Mouse (Mus musculus) neural tube, embryonic 13.5 days (tissue): ENCODE data around the gene Epb41l3. TPM values are rescaled to one million over a fixed set of nuclear protein-coding genes. Genes with fewer than 3 reads are reported as not detected.

Experiments used
- ATAC-seq: fragments of 200-750 bp; cut with Nextera tagmentation; 2 replicates; pipeline ENCODE4 v1.8.0; 2017; ENCODE audit warnings: low read depth, mild to moderate bottlenecking, moderate TSS enrichment, moderate library complexity
- H3K27ac ChIP-seq: fragments of 300-500 bp; sonication (generic); replicated peaks from 2 replicates; pipeline ENCODE4 v1.5.1; 2015; ENCODE audit warnings: moderate library complexity, mild to moderate bottlenecking, inconsistent platforms
- H3K27me3 ChIP-seq: fragments of 300-500 bp; sonication (generic); 2 replicates; pipeline ENCODE4 v1.6.1; 2015; ENCODE audit warnings: mild to moderate bottlenecking, inconsistent platforms
- H3K36me3 ChIP-seq: fragments of 300-500 bp; sonication (generic); 2 replicates; pipeline ENCODE4 v1.6.1; 2015; ENCODE audit warnings: mild to moderate bottlenecking, inconsistent platforms
- H3K4me1 ChIP-seq: fragments of 300-500 bp; sonication (generic); replicated peaks from 2 replicates; pipeline ENCODE4 v1.6.1; 2015; ENCODE audit warnings: inconsistent platforms
- H3K4me2 ChIP-seq: fragments of 300-500 bp; sonication (generic); 2 replicates; pipeline ENCODE4 v1.6.1; 2015; ENCODE audit warnings: inconsistent platforms, mild to moderate bottlenecking, moderate library complexity
- H3K4me3 ChIP-seq: fragments of 300-500 bp; sonication (generic); 2 replicates; pipeline ENCODE4 v1.5.1; 2015; ENCODE audit warnings: mild to moderate bottlenecking, inconsistent platforms
- H3K9ac ChIP-seq: fragments of 300-500 bp; sonication (generic); 2 replicates; pipeline ENCODE4 v1.6.1; 2015; ENCODE audit warnings: moderate library complexity, mild to moderate bottlenecking, inconsistent platforms
- H3K9me3 ChIP-seq: fragments of 300-500 bp; sonication (generic); 2 replicates; pipeline ENCODE4 v1.6.1; 2016; ENCODE audit warnings: inconsistent platforms
- whole genome bisulfite sequencing: fragments of 180-500 bp; shearing (Covaris S2); methylation state at CpG from one replicate; pipeline ENCODE4 v1.1.7; 2015; 5-methylcytosine and 5-hydroxymethylcytosine counted together
- polyA plus RNA-seq: library from polyadenylated mRNA; unstranded; fragments of >200 nt; fragmentation: Nextera tagmentation; extraction: Ambion mirVana; gene quantifications from 2 replicates; pipeline ENCODE4 v1.2.1, GENCODE M21; 2015

Gene Epb41l3
- polyA plus RNA-seq, 1 experiment from 2014 or later = 121 TPM

DNA sequence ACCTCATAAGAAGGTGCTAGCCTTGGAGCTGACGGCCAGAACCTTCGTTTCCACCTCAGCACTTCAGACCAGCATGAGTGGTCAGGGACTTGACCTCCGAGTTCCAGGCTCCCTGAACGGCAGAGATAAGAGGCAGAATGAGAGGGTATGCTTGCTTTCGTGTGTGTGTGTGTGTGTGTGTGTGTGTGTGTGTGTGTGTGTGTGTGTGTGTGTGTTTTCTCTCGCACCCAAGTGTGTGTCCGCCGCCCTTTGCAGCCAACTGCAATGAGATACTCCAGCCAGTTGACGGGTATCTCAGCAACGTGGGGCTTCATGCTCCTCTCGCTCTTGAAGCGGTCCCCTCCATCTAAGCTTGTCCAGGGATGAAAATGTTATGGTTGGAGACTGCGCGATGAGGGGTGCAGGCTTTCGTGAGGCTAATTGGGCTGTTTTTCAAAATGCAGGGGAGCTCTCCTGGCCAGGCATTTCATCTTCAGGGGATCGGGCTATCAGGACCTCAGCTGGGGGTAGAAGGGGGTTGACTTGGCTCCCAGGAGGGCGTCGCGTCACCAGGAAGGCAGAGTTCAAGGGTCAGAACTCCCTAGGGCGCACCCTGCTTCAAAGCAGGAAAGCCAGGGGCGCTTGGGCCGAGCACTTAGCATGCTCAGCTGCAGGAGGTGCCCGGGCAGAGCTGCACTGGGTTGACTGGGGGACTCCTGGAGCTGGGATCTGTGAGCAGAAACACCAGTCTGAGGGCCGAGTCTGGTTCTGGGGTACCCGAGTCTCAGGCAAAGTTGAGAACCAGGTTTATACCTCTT is 1.5 kb downstream of the Epb41l3 start:
- Histone ChIP-seq H3K9ac (peak overlapping the region; percentile 73), H3K27ac (0 out of 2 replicates have a peak overlapping the region, but pooled peaks have one; percentile 6), H3K4me2 (peak overlapping the region; percentile 100), H3K4me3 (peak overlapping the region; percentile 66), H3K9me3 (no peaks in the 10 kb centered on the region), H3K27me3 (peaks cover 49% of the 10 kb centered on the region), H3K36me3 (no peaks in the 10 kb centered on the region), H3K4me1 (peaks cover 28% of the 10 kb centered on the region)
- 4% methylated on average over 25 of the region's 25 CpGs for WGBS
- ATAC-seq = 0 out of 2 replicates have a peak, but pooled peaks have one; percentile 4

DNA sequence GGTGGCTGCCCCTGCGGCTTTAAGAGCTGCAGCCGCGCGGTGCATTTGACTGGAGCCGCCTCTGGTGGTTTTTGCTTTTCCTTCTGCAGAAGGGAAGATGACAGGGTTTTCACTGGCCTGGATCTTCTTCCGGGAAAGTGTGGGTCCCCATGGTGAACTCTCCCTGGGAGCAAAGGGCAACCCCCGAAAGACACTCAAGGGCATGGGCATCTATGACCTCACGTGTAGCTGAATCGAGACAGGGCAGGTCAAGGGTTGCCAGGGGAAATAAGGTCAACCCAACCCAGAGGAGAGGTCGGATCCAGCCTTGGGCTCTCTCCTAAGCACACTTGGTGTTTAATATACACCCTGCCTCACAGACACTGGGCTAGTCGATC is 2.0 kb downstream of the Epb41l3 start:
- Histone ChIP-seq H3K27me3 (peaks cover 49% of the 10 kb centered on the region), H3K9ac (peak overlapping the region; percentile 73)

DNA sequence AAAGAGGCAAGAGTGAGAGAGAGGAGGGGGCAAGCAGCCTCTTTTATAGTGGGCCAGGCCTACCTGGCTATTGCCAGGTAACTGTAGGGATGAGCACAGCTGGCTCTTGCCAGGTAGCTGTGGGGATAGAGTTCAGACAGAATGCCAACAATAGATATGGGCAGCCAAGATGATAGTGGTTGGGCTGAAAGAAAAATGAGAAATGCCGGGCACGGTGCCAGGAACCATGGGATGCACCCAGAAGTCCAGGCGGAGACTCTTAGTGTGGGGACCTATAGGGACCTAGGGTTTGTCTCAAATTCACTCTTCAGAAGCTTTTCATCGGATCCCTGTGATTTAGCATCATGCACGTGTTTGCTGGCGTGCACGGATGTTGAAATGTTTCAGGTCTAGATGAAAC is 6.8 kb downstream of the Epb41l3 start:
- H3K4me2 ChIP-seq = no peak overlapping the region
- no peak for ATAC-seq
- no peak overlapping the region for H3K9ac ChIP-seq
- H3K27ac ChIP-seq = no peak overlapping the region
- H3K4me1 ChIP-seq = peaks cover 7% of the 10 kb centered on the region
- peaks cover 18% of the 10 kb centered on the region for H3K27me3 ChIP-seq
- no peak overlapping the region for H3K4me3 ChIP-seq
- no peaks in the 10 kb centered on the region for H3K36me3 ChIP-seq
- H3K9me3 ChIP-seq = no peaks in the 10 kb centered on the region
- 84% methylated on average over 7 of the region's 7 CpGs for WGBS

More for the DNA sequence above, 2.0 kb downstream of the Epb41l3 start:
- Histone ChIP-seq H3K27ac (no peak overlapping the region), H3K9me3 (no peaks in the 10 kb centered on the region), H3K4me3 (peak overlapping the region; percentile 66), H3K4me2 (peak overlapping the region; percentile 100), H3K36me3 (no peaks in the 10 kb centered on the region), H3K4me1 (peaks cover 28% of the 10 kb centered on the region)
- WGBS = 8% methylated on average over 11 of the region's 11 CpGs
- no peak for ATAC-seq

DNA sequence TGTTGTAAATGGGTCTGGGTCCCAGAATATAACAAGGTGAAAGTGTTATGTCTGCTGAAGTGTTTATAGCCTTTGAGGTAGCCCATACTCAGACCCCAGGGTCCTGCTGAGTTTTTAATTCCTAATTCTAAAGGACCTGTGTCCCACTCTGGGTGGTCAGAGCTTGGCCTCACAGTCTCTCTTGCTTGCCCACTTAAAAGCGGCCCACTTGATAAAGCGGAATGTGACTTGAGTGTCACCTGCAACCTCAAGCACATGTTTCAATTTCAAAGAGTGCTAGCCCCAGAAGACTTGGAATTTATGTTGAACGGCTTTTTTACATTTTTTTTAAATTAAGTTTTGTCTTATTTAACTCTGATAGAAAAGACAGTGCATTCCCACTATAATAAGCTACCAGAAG is 16.1 kb downstream of the Epb41l3 start:
- no peak for ATAC-seq
- Histone ChIP-seq H3K36me3 (no peaks in the 10 kb centered on the region), H3K9me3 (no peaks in the 10 kb centered on the region), H3K27ac (no peak overlapping the region), H3K4me2 (no peak overlapping the region), H3K9ac (no peak overlapping the region), H3K4me3 (no peak overlapping the region), H3K27me3 (no peaks in the 10 kb centered on the region), H3K4me1 (0 out of 2 replicates have a peak, but pooled peaks cover 4% of the 10 kb centered on the region)
- WGBS = 91% methylated on average over 3 of the region's 3 CpGs

DNA sequence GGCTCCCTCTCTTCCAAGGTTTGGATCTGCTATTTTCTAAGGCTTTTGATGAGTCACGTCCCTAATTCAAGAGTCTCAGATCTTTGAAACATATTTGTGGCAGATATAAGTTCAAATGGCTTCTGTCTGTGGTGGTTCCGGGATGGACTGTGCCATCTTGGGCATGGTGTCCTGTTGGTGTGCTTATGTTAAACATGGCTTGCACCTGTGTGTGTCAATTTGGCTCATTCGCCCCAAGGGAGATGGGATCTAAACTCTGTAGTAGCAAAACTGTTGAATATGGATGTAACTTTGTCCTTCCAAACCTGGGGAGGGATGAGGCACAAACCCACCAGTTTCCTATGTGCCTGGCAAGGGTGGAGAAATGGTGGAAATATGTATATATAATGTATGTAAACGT is 21.6 kb downstream of the Epb41l3 start:
- WGBS = 87% methylated on average over 4 of the region's 4 CpGs
- H3K4me2 ChIP-seq = no peak overlapping the region
- H3K9ac ChIP-seq = no peak overlapping the region
- ATAC-seq = no peak
- no peaks in the 10 kb centered on the region for H3K27me3 ChIP-seq
- H3K36me3 ChIP-seq = no peaks in the 10 kb centered on the region
- no peak overlapping the region for H3K4me3 ChIP-seq
- no peaks in the 10 kb centered on the region for H3K9me3 ChIP-seq
- no peak overlapping the region for H3K27ac ChIP-seq
- H3K4me1 ChIP-seq = 0 out of 2 replicates have a peak, but pooled peaks cover 4% of the 10 kb centered on the region

DNA sequence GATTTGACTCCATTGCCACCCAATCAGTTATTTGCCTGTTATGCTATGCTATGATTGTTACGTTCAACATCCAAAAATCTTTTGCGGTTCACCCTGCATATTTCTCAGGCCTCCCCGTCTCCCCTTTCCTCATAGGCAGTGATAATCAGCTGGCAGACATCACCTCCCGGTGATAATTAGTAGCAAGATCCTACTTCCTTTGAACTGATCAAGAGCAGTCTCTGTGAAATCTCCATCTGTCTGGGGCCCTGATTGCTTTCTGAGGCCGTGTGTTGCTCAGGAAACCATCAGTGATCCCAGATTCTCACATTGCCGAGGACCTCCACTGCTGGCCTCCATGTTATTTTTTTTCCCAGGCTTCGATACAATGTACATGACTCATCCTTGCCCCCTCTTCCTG is 22.5 kb downstream of the Epb41l3 start:
- Histone ChIP-seq H3K4me1 (0 out of 2 replicates have a peak, but pooled peaks cover 4% of the 10 kb centered on the region), H3K27ac (no peak overlapping the region), H3K36me3 (no peaks in the 10 kb centered on the region), H3K4me3 (no peak overlapping the region), H3K9me3 (no peaks in the 10 kb centered on the region), H3K4me2 (no peak overlapping the region), H3K27me3 (no peaks in the 10 kb centered on the region), H3K9ac (no peak overlapping the region)
- no peak for ATAC-seq
- WGBS = 69% methylated on average over 7 of the region's 7 CpGs

DNA sequence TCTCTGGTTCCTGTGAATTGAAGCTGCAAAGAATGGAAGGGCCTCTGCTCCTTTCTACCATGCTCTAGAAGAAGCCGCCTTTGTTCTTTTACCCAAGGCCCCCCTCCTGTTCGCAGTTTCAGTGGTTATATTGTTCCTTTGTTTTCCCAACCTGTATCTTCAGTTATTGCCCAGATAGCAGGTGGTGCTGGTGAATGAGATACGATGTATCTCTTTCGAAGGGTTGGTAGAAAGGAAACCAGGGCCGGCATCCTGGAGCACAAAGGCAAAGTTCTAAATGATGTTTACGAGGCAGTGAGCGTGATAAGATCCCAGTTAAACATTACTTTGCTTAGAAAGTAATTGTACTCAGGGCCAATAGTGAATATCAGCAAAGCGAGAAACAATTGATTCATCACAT is 27.8 kb downstream of the Epb41l3 start:
- H3K9me3 ChIP-seq = no peaks in the 10 kb centered on the region
- no peak overlapping the region for H3K27ac ChIP-seq
- no peak overlapping the region for H3K9ac ChIP-seq
- H3K4me1 ChIP-seq = no peaks in the 10 kb centered on the region
- no peaks in the 10 kb centered on the region for H3K36me3 ChIP-seq
- no peak overlapping the region for H3K4me3 ChIP-seq
- ATAC-seq = no peak
- WGBS = 42% methylated on average over 8 of the region's 8 CpGs
- no peaks in the 10 kb centered on the region for H3K27me3 ChIP-seq
- H3K4me2 ChIP-seq = no peak overlapping the region

DNA sequence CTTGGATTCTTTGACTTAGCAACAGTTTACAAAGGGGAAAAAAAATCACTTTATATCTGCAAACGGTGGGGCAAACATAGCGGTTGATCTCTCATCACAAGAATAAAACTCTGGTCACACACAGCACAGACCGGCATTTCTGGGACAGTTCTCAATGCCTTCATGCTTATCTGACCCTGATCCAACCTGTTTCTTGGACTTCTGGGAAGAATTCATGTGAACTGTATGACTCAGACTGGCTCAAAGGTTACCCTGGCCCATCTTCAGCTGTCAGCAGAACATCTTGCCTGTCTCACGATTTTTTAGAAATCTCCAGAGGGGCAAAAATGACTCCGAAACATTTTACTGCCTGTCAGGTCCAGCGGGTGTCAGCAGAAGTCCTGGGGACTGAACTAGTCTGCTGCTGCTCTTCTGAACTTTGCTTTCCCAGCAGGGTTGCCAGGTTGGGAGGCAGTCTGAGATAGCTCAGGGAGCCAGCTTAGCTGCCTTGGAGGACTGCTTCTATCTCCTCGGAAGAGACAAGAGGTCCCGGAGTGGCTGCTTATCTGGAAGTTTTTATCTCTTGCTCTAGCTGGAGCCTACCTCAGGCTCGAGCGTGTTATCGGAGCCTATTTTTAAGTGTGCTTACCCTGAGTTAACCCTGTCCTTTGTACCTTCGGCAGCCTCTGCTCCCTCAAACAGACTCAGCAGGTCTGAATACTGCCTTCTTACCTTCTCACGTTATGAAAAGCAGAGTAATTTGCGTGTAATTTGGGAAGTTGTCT is 29.7 kb downstream of the Epb41l3 start:
- Histone ChIP-seq H3K9ac (no peak overlapping the region), H3K36me3 (no peaks in the 10 kb centered on the region), H3K4me3 (no peak overlapping the region), H3K27ac (no peak overlapping the region), H3K4me1 (no peaks in the 10 kb centered on the region), H3K9me3 (no peaks in the 10 kb centered on the region), H3K27me3 (no peaks in the 10 kb centered on the region), H3K4me2 (no peak overlapping the region)
- no peak for ATAC-seq
- 72% methylated on average over 14 of the region's 14 CpGs for WGBS

DNA sequence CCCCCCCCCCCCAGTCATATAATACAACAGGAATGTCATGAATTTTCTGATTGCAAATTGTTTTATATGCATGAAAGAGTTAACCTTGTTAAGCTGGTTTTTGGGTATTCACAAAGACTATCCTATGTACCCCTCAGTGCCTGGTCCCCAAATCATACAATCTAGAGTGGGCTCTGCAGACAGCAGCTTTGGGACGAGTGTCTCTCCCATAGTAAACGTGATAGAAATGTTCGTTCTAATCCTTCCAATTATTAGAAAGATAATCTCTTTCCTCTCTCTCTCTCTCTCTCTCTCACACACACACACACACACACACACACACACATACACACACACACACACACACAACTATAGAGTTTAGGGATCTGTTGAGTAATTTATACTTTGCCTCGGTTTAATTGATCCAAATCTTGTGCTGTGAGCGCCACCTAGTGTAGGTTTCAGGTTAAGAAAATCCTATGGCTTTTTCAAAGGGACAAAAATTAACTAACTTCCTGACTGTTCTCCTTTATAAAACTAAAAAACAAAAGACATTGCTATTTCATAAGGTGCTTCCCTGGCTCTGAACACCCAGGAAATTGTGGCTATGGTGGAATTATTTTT is 30.4 kb downstream of the Epb41l3 start:
- Histone ChIP-seq H3K27me3 (no peaks in the 10 kb centered on the region), H3K4me3 (no peak overlapping the region), H3K27ac (no peak overlapping the region), H3K36me3 (no peaks in the 10 kb centered on the region), H3K4me2 (no peak overlapping the region), H3K9ac (no peak overlapping the region), H3K9me3 (no peaks in the 10 kb centered on the region), H3K4me1 (no peaks in the 10 kb centered on the region)
- no peak for ATAC-seq
- 39% methylated on average over 5 of the region's 5 CpGs for WGBS

DNA sequence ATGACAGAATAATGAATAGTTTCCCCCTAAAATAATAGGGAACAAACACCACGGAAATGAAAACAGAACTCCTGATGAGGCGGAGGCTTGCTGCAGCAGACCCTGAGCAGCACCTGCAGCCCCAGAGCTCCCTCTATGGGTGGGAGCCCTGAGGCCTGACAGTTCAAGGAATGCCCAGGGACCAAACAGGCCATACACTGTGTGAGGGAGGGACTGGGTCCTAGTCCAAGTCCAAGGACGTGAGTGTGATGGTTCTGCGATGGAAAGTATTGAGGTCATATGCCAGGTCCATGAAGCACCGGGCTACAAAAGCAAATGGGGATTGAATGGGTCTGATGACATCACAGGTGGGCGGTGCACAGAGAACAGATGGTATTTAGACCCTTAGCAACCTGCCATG is 33.7 kb downstream of the Epb41l3 start:
- ATAC-seq = no peak
- H3K36me3 ChIP-seq = no peaks in the 10 kb centered on the region

DNA sequence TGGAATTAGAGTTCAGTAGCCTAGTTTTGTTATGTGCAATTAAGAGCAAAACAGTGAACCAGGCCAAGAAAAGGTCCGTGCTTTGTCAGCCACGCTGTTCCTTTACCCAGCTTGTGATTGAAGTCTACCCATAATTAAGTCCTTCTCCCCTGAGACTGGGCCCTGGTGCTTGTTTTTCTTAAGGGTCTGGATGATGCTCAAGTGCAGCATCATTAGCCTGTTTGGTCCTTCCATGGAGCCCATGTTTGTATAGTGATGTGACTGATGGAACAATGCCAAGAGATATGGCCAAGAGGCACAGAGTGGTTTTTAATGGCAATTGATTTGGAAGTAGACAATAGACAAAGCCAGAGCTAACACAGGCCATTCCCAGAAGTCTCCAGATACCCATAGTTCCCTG is 36.7 kb downstream of the Epb41l3 start:
- Histone ChIP-seq H3K4me3 (no peak overlapping the region), H3K9me3 (no peaks in the 10 kb centered on the region), H3K27me3 (no peaks in the 10 kb centered on the region), H3K4me1 (no peaks in the 10 kb centered on the region), H3K9ac (no peak overlapping the region), H3K36me3 (no peaks in the 10 kb centered on the region), H3K4me2 (no peak overlapping the region), H3K27ac (no peak overlapping the region)
- 59% methylated on average over 2 of the region's 2 CpGs for WGBS
- no peak for ATAC-seq

More for the DNA sequence above, 33.7 kb downstream of the Epb41l3 start:
- Histone ChIP-seq H3K4me1 (no peaks in the 10 kb centered on the region), H3K4me3 (no peak overlapping the region), H3K27me3 (no peaks in the 10 kb centered on the region), H3K9ac (no peak overlapping the region), H3K27ac (no peak overlapping the region), H3K9me3 (no peaks in the 10 kb centered on the region), H3K4me2 (no peak overlapping the region)
- 59% methylated on average over 6 of the region's 6 CpGs for WGBS

DNA sequence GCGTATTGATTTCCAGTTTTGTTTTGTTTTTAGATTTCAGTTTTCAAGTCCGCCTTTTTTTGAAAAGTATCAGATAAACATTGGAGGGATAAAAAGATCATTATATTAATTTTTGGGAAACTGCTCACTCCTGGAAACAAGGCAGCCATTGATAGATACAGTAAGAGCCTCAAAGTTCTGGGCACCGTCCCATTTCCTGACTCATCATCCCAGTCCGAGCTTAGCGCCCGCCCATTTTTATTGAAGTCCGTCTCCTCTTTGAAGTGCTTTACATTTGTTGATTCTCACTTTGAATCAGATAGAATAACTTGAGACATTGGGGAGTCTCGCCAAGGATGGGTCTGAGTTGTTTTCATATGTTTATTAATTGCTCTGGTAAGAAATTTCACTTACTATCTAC is 43.7 kb downstream of the Epb41l3 start:
- no peaks in the 10 kb centered on the region for H3K36me3 ChIP-seq
- H3K4me1 ChIP-seq = peaks cover 17% of the 10 kb centered on the region
- H3K9me3 ChIP-seq = no peaks in the 10 kb centered on the region
- H3K9ac ChIP-seq = no peak overlapping the region
- H3K27ac ChIP-seq = no peak overlapping the region
- peaks cover 14% of the 10 kb centered on the region; the same call in 1 of the 2 replicates for H3K27me3 ChIP-seq
- no peak overlapping the region for H3K4me3 ChIP-seq
- 88% methylated on average over 8 of the region's 8 CpGs for WGBS
- H3K4me2 ChIP-seq = no peak overlapping the region
- no peak for ATAC-seq
